Mouse (Mus musculus) cortical plate, adult 2 months (tissue): ENCODE results near the gene Diaph2.

Experiments
- CTCF ChIP-seq: fragments of 200-500 bp; IDR thresholded peaks from 2 replicates; pipeline ENCODE4 v1.5.1; 2011; ENCODE audit warnings: mild to moderate bottlenecking, control low read depth, low read length; ENCODE audit not compliant: insufficient read depth; ENCODE audit errors: extremely low read depth
- POLR2A ChIP-seq: fragments of 200-500 bp; IDR thresholded peaks from 2 replicates; pipeline ENCODE4 v1.6.1; 2011; ENCODE audit warnings: mild to moderate bottlenecking, low read length, control low read depth; ENCODE audit not compliant: insufficient read depth; ENCODE audit errors: extremely low read depth

GRCm38 (mm10) chrX:129701634-129702312 is 47.8 kb upstream of the Diaph2 start:
- no peak for TF ChIP-seq CTCF
- no peak for TF ChIP-seq POLR2A
